Mouse (Mus musculus) frontal cortex, postnatal 10 days (tissue): ENCODE measurements at regions not wholly inside any gene's neighbourhood (a gene's known extent, or its start where the extent isn't known, plus 50 kb on each side); places are given as distances from the start of the nearest gene placed in this dataset.
"Not testable (repeated sequence)": the region's sequence is repeated elsewhere in the genome, so short reads cannot be mapped to it uniquely, and the experiment has no call there.

Source experiments
- DNase-seq, 2 experiments: peaks; one replicate each; pipeline ENCODE4 v3.0.0; 2022; ENCODE audit warnings: low spot score in 2 of 2, mixed read lengths in 1 of 2

- no peak for DNase-seq
Measured at GRCm38 (mm10) chr9:82484341-82484740, 345.0 kb upstream of the Irak1bp1 start.

- no peak for DNase-seq
Measured at GRCm38 (mm10) chr9:82493440-82493839, 335.9 kb upstream of the Irak1bp1 start.

- DNase-seq = no peak
Measured at GRCm38 (mm10) chr9:82510014-82510413, 319.3 kb upstream of the Irak1bp1 start.

GRCm38 (mm10) chr9:82518993-82519392, 310.3 kb upstream of the Irak1bp1 start:
- DNase-seq = no peak

GRCm38 (mm10) chr9:82527867-82528385, 301.4 kb upstream of the Irak1bp1 start:
- DNase-seq = no peak

- no peak for DNase-seq
Measured at GRCm38 (mm10) chr9:82552726-82553125, 276.6 kb upstream of the Irak1bp1 start.

GRCm38 (mm10) chr9:82553213-82553612, 276.1 kb upstream of the Irak1bp1 start:
- DNase-seq = no peak

GRCm38 (mm10) chr9:82562551-82563465, 266.5 kb upstream of the Irak1bp1 start:
- no peak for DNase-seq

- no peak for DNase-seq
Measured at GRCm38 (mm10) chr9:82581373-82582018, 247.8 kb upstream of the Irak1bp1 start.

GRCm38 (mm10) chr9:82609111-82609510, 220.2 kb upstream of the Irak1bp1 start:
- DNase-seq = no peak

- peak; percentile 17 to 22 for DNase-seq
Measured at GRCm38 (mm10) chr9:82609946-82610345, 219.4 kb upstream of the Irak1bp1 start.

- DNase-seq = no peak
Measured at GRCm38 (mm10) chr9:82612526-82612925, 216.8 kb upstream of the Irak1bp1 start.

GRCm38 (mm10) chr9:82632411-82632810, 196.9 kb upstream of the Irak1bp1 start:
- no peak for DNase-seq

- no peak for DNase-seq
Measured at GRCm38 (mm10) chr9:82640277-82640676, 189.1 kb upstream of the Irak1bp1 start.

- no peak for DNase-seq
Measured at GRCm38 (mm10) chr9:82643900-82644299, 185.4 kb upstream of the Irak1bp1 start.

- DNase-seq = not testable (repeated sequence)
Measured at GRCm38 (mm10) chr9:82655511-82655910, 173.8 kb upstream of the Irak1bp1 start.

- DNase-seq = no peak
Measured at GRCm38 (mm10) chr9:82682196-82682595, 147.1 kb upstream of the Irak1bp1 start.

GRCm38 (mm10) chr9:82709411-82709983, 119.8 kb upstream of the Irak1bp1 start:
- no peak for DNase-seq

- no peak for DNase-seq
Measured at GRCm38 (mm10) chr9:82709991-82710593, 119.2 kb upstream of the Irak1bp1 start.

- no peak for DNase-seq
Measured at GRCm38 (mm10) chr9:82710945-82711516, 118.3 kb upstream of the Irak1bp1 start.
